Mouse (Mus musculus): ENCODE measurements at regions not wholly inside any gene's neighbourhood (a gene's known extent, or its start where the extent isn't known, plus 50 kb on each side); places are given as distances from the start of the nearest gene placed in this dataset.

DNA sequence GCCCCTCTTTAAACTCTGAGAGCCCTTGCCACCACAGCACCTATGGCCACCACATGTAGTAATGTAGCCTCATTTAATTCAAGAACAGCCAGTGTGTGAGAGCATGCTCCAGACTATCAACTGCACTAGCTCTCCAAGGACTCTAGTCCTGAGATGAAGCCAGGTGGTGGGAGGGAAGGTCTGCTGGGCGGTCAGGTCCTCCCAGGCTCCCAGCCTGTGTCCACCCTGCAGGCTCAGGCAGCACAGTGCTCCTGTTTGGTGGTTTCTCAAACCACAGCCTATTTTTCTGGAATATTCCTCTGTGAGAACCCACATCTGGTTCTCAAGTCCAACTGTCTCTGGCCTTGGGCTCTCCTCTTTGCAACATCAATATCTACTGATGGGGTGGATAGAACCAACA, 115.3 kb downstream of the Thbs2 start:
- no peak overlapping the region for H3K4me3 ChIP-seq (replicated peaks; ENCODE audit: low read length)
- no peaks in the 10 kb centered on the region for H3K36me3 ChIP-seq (ENCODE audit: insufficient read depth, low read length)
- no peaks in the 10 kb centered on the region for H3K9me3 ChIP-seq (ENCODE audit: low read length)
- H3K27me3 ChIP-seq (ENCODE audit: insufficient read depth, low read length) = no peaks in the 10 kb centered on the region; the same call in 1 of the 2 replicates
- H3K4me1 ChIP-seq (replicated peaks; ENCODE audit: low read depth, low read length) = no peaks in the 10 kb centered on the region
- TF ChIP-seq CTCF (conservative IDR thresholded peaks at IDR 0.05; ENCODE audit: low read length) (no peak), NANOG (IDR thresholded peaks at IDR 0.05; ENCODE audit: borderline replicate concordance, low read length) (no peak), POU5F1 (IDR thresholded peaks at IDR 0.05; ENCODE audit: borderline replicate concordance, low read length) (no peak)

DNA sequence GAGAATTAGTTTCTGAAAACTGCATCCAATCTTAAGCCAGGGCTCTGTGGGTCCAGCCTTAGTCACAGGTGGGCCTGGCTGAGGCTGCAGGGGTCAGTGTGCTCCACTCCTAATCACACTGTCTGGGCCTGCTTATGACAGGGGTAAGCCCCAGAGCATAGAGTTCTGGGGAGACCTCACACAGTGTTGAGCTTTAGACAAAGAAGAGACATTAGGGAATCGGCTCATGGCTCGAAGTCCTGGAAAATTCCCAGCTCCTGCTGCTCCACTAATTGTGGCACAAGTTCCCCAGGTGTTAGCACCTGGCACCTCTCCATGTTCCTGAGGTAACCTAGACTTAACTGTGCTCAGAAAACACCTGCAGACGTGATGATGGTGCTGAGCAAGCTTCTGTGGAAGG, 115.8 kb downstream of the Thbs2 start:
- no peak for TF ChIP-seq CTCF (conservative IDR thresholded peaks at IDR 0.05; ENCODE audit: low read length)
- no peak for TF ChIP-seq POU5F1 (IDR thresholded peaks at IDR 0.05; ENCODE audit: borderline replicate concordance, low read length)
- TF ChIP-seq NANOG (IDR thresholded peaks at IDR 0.05; ENCODE audit: borderline replicate concordance, low read length) = no peak
- Histone ChIP-seq H3K9me3 (ENCODE audit: low read length) (no peaks in the 10 kb centered on the region), H3K27me3 (ENCODE audit: insufficient read depth, low read length) (no peaks in the 10 kb centered on the region; the same call in 1 of the 2 replicates), H3K4me1 (replicated peaks; ENCODE audit: low read depth, low read length) (no peaks in the 10 kb centered on the region), H3K4me3 (replicated peaks; ENCODE audit: low read length) (no peak overlapping the region), H3K36me3 (ENCODE audit: insufficient read depth, low read length) (no peaks in the 10 kb centered on the region)

DNA sequence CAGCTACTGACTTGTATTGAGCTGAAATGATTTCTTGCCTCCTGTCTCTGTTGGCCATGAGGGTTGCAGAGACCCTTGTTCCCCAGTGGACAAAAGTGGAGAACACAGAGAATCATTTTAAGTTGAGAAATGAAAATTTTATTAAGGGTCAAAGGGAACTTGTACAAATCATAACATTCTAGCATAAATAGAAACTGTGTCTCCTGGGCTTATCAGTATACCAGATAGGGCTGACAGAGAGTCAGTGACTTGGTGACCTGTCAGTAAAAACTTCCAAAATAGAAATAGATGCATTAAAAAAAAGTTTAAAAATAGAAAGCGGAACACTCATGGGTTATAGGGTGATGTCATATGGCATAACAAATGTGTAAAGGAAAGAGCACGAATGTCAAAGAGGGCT, 117.9 kb downstream of the Thbs2 start:
- Histone ChIP-seq H3K27me3 (ENCODE audit: insufficient read depth, low read length) (no peaks in the 10 kb centered on the region; the same call in 1 of the 2 replicates), H3K9me3 (ENCODE audit: low read length) (no peaks in the 10 kb centered on the region), H3K36me3 (ENCODE audit: insufficient read depth, low read length) (no peaks in the 10 kb centered on the region), H3K4me1 (replicated peaks; ENCODE audit: low read depth, low read length) (no peaks in the 10 kb centered on the region), H3K4me3 (replicated peaks; ENCODE audit: low read length) (no peak overlapping the region)
- no peak for TF ChIP-seq NANOG (IDR thresholded peaks at IDR 0.05; ENCODE audit: borderline replicate concordance, low read length)
- no peak for TF ChIP-seq CTCF (conservative IDR thresholded peaks at IDR 0.05; ENCODE audit: low read length)
- no peak for TF ChIP-seq POU5F1 (IDR thresholded peaks at IDR 0.05; ENCODE audit: borderline replicate concordance, low read length)

DNA sequence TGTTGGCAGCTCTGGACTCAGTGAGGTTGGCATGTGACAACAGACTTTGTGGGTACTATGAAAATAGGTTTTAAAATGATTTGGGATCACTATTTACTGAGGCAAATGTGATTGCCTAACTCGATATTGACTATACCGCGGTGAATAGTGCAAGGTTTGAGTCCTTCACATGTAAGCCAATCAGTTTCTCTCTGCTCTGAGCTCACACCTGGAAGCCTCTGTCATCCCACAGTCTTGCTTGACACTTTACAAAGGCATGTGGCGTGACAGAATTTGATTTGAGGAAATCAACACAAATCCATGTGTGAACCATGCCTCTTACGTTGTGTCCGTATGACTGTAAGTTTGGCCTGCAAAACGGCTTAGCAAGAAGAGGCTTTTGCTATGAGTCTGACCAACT, 122.9 kb downstream of the Thbs2 start:
- no peak for TF ChIP-seq NANOG (IDR thresholded peaks at IDR 0.05; ENCODE audit: borderline replicate concordance, low read length)
- no peak for TF ChIP-seq POU5F1 (IDR thresholded peaks at IDR 0.05; ENCODE audit: borderline replicate concordance, low read length)
- no peak for TF ChIP-seq CTCF (conservative IDR thresholded peaks at IDR 0.05; ENCODE audit: low read length)
- Histone ChIP-seq H3K4me1 (replicated peaks; ENCODE audit: low read depth, low read length) (no peaks in the 10 kb centered on the region), H3K36me3 (ENCODE audit: insufficient read depth, low read length) (no peaks in the 10 kb centered on the region), H3K27me3 (ENCODE audit: insufficient read depth, low read length) (no peaks in the 10 kb centered on the region), H3K9me3 (ENCODE audit: low read length) (no peaks in the 10 kb centered on the region), H3K4me3 (replicated peaks; ENCODE audit: low read length) (no peak overlapping the region)

DNA sequence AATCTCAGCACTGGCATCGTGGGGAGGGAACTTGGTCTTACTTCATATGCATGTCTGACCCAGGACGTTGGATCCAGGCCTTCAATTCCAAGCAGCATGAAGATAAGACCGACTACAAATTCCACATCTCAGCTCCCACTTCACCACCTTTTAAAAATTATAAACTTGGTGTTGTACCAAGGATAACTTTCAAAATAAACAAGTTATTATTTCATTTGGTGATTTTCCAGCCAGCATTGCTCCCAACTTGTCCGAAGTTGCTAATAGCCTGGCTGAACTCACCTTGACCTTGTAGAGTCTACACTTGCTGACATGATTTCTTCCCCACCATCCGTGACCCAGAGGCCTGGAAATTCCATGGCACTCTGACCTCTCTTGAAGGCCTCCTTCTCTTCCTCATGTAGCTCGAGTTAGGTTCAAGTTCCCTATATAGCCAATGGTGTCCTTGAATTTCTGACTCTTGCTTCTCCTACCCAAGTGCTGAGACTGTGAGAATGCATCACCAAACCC, 123.7 kb downstream of the Thbs2 start:
- TF ChIP-seq CTCF (conservative IDR thresholded peaks at IDR 0.05; ENCODE audit: low read length) (no peak), NANOG (IDR thresholded peaks at IDR 0.05; ENCODE audit: borderline replicate concordance, low read length) (no peak), POU5F1 (IDR thresholded peaks at IDR 0.05; ENCODE audit: borderline replicate concordance, low read length) (no peak)
- H3K4me3 ChIP-seq (replicated peaks; ENCODE audit: low read length) = no peak overlapping the region
- no peaks in the 10 kb centered on the region for H3K36me3 ChIP-seq (ENCODE audit: insufficient read depth, low read length)
- no peaks in the 10 kb centered on the region for H3K9me3 ChIP-seq (ENCODE audit: low read length)
- H3K4me1 ChIP-seq (replicated peaks; ENCODE audit: low read depth, low read length) = no peaks in the 10 kb centered on the region
- H3K27me3 ChIP-seq (ENCODE audit: insufficient read depth, low read length) = no peaks in the 10 kb centered on the region

DNA sequence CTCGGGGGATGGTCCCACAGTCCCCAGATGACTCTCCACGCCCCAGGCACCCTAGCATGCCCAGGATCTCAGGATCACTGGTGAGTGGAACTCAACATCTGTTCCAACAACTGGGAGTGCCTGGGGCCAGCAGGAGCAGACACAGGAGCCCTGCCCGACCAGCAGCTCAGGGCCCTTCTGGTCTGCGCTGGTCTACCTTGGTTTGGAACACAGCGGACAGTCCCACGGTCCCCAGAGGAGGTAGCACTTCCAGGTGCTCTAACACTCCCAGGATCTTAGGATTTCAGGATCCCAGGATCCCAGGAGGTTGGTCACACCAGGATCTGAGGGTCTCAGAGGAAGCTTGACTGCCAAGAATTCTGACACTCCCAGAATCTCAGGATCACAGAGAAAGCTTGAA, 131.8 kb downstream of the Thbs2 start:
- Histone ChIP-seq H3K4me3 (replicated peaks; ENCODE audit: low read length) (no peak overlapping the region), H3K36me3 (ENCODE audit: insufficient read depth, low read length) (no peaks in the 10 kb centered on the region), H3K27me3 (ENCODE audit: insufficient read depth, low read length) (no peaks in the 10 kb centered on the region), H3K9me3 (ENCODE audit: low read length) (no peaks in the 10 kb centered on the region), H3K4me1 (replicated peaks; ENCODE audit: low read depth, low read length) (no peaks in the 10 kb centered on the region)
- TF ChIP-seq CTCF (conservative IDR thresholded peaks at IDR 0.05; ENCODE audit: low read length) = no peak
- no peak for TF ChIP-seq NANOG (IDR thresholded peaks at IDR 0.05; ENCODE audit: borderline replicate concordance, low read length)
- TF ChIP-seq POU5F1 (IDR thresholded peaks at IDR 0.05; ENCODE audit: borderline replicate concordance, low read length) = no peak

DNA sequence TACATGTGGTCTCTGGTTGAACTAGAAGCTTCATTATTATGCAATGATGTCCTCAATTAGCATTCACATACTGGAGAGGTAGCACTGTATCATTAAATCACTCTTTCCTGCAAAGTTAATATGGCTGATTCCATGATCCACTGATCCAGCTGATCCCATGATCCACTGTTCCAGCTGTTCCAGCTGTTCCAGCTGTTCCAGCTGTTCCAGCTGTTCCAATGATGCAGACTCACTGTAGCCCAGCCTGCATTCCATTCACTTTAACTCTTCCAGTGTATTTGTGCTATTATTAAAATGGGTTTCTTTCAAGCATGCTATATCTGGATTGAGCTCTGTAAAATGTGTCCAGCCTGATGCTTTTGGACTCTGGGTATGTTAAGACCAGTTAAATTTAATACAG, 136.8 kb downstream of the Thbs2 start:
- Histone ChIP-seq H3K4me1 (replicated peaks; ENCODE audit: low read depth, low read length) (no peaks in the 10 kb centered on the region), H3K36me3 (ENCODE audit: insufficient read depth, low read length) (no peaks in the 10 kb centered on the region), H3K9me3 (ENCODE audit: low read length) (no peaks in the 10 kb centered on the region), H3K4me3 (replicated peaks; ENCODE audit: low read length) (no peak overlapping the region), H3K27me3 (ENCODE audit: insufficient read depth, low read length) (no peaks in the 10 kb centered on the region)
- TF ChIP-seq CTCF (conservative IDR thresholded peaks at IDR 0.05; ENCODE audit: low read length) = no peak
- TF ChIP-seq NANOG (IDR thresholded peaks at IDR 0.05; ENCODE audit: borderline replicate concordance, low read length) = no peak
- TF ChIP-seq POU5F1 (IDR thresholded peaks at IDR 0.05; ENCODE audit: borderline replicate concordance, low read length) = no peak

DNA sequence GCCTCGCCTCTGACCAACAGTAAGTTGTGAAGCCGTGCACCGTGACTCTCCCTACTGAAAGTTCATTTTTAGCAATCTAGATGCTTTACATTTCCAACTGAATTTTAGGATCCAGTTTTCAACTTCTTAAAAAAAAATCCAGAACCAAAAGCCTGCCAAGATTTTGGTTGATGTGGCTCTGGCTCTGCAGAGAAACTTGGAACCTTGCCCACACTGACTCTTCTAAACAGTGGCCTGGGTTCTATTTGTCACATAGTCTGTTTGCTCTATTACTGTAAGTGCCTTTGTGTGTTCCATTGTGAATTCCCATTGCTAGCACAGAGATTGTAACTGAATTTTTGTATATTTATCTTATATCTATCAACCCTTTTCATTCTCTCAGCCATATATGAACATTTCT, 140.8 kb downstream of the Thbs2 start:
- TF ChIP-seq CTCF (conservative IDR thresholded peaks at IDR 0.05; ENCODE audit: low read length) (no peak), NANOG (IDR thresholded peaks at IDR 0.05; ENCODE audit: borderline replicate concordance, low read length) (no peak), POU5F1 (IDR thresholded peaks at IDR 0.05; ENCODE audit: borderline replicate concordance, low read length) (no peak)
- Histone ChIP-seq H3K36me3 (ENCODE audit: insufficient read depth, low read length) (no peaks in the 10 kb centered on the region), H3K4me1 (replicated peaks; ENCODE audit: low read depth, low read length) (no peaks in the 10 kb centered on the region), H3K9me3 (ENCODE audit: low read length) (no peaks in the 10 kb centered on the region), H3K27me3 (ENCODE audit: insufficient read depth, low read length) (no peaks in the 10 kb centered on the region), H3K4me3 (replicated peaks; ENCODE audit: low read length) (no peak overlapping the region)

DNA sequence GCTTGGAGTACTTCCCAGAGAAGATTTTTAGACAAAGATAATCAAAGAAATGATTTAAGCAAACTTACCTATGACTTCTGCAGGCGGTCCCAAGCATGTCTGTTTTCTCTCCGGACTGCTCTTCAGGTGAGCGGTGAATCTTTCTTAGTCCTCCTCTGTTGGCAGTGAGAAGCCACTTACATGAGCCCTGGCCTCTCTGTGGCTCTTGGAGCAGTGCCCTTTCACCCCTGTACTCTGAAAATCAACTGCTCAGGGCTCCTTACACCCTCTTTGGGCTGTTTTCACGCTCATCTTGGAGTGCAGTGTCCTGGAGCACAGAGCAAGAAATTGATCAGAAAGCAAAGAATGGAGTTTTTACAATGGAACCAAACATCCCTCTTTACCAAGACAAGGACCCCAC, 142.0 kb downstream of the Thbs2 start:
- TF ChIP-seq NANOG (IDR thresholded peaks at IDR 0.05; ENCODE audit: borderline replicate concordance, low read length) = no peak
- no peak for TF ChIP-seq POU5F1 (IDR thresholded peaks at IDR 0.05; ENCODE audit: borderline replicate concordance, low read length)
- no peak overlapping the region for H3K4me3 ChIP-seq (replicated peaks; ENCODE audit: low read length)
- no peaks in the 10 kb centered on the region for H3K4me1 ChIP-seq (replicated peaks; ENCODE audit: low read depth, low read length)
- no peaks in the 10 kb centered on the region for H3K9me3 ChIP-seq (ENCODE audit: low read length)
- H3K36me3 ChIP-seq (ENCODE audit: insufficient read depth, low read length) = no peaks in the 10 kb centered on the region
- no peaks in the 10 kb centered on the region for H3K27me3 ChIP-seq (ENCODE audit: insufficient read depth, low read length)
